ENCODE assay signal across 11 mouse cellular contexts in genomic region chr5:31564976-31565375, GRCm38 (mm10). TPM values are rescaled to one million over a fixed set of nuclear protein-coding genes. Genes with fewer than 3 reads are reported as not detected.
DNase-seq lines count a peak whose midpoint lies in the region; ATAC-seq lines count a peak whose summit lies in the region.
"Had no signal": no experiment of that assay in that cellular context is flagged by ENCODE, and none has a peak within 500 bp of the region (broad histone marks: within the 10 kb centered on the region; RNA-seq: fewer than 3 reads in every experiment).

No protein-coding gene starts in this region.

- 49% methylated on average over 4 of the region's 4 CpGs for WGBS in heart, embryonic 12.5 days
- 84% methylated on average over 4 of the region's 4 CpGs for WGBS in stomach, embryonic 14.5 days

- peak; percentile 40 for DNase-seq in adrenal gland, postnatal 10 days
- no peak for DNase-seq in adrenal gland, adult 8-10 months
- peak; percentile 26 for DNase-seq in ovary, adult 18-20 months (ENCODE audit: low spot score)
- DNase-seq in ovary, postnatal 10 days (ENCODE audit: low spot score): no peak
- DNase-seq in frontal cortex, postnatal 10 days (ENCODE audit: low spot score in 2 of 2): no peak
- no peak for DNase-seq in spleen, postnatal 36 days (ENCODE audit: low spot score in 2 of 2)
- DNase-seq: B cell, adult 2 months had no signal

- H3K4me2 ChIP-seq in heart, embryonic 12.5 days: no peak overlapping the region
- no peak overlapping the region for H3K4me2 ChIP-seq in stomach, embryonic 14.5 days (replicated peaks; ENCODE audit: low read depth, low read length)
- H3K4me2 ChIP-seq: forebrain, embryonic 12.5 days; midbrain, embryonic 11.5 days had no signal

- H3K27ac ChIP-seq in heart, embryonic 12.5 days (ENCODE audit: poor library complexity, severe bottlenecking): peak overlapping the region; percentile 69
- no peak overlapping the region for H3K27ac ChIP-seq in stomach, embryonic 14.5 days (ENCODE audit: low read length)
- H3K27ac ChIP-seq: forebrain, embryonic 12.5 days had no signal

- H3K9ac ChIP-seq in heart, embryonic 12.5 days: no peak overlapping the region; the same call in 1 of the 2 replicates
- no peak overlapping the region for H3K9ac ChIP-seq in stomach, embryonic 14.5 days (replicated peaks; ENCODE audit: low read depth, low read length)
- H3K9ac ChIP-seq: forebrain, embryonic 12.5 days had no signal

- H3K9me3 ChIP-seq in heart, embryonic 12.5 days (replicated peaks): no peaks in the 10 kb centered on the region
- no peaks in the 10 kb centered on the region for H3K9me3 ChIP-seq in stomach, embryonic 14.5 days (ENCODE audit: control insufficient read depth, low read depth, low read length)
- H3K9me3 ChIP-seq: forebrain, embryonic 12.5 days had no signal

- peaks cover 7% of the 10 kb centered on the region for H3K36me3 ChIP-seq in heart, embryonic 12.5 days
- peaks cover 5% of the 10 kb centered on the region; the same call in 1 of the 2 replicates for H3K36me3 ChIP-seq in stomach, embryonic 14.5 days (ENCODE audit: control insufficient read depth, insufficient read depth, low read length)

- H3K4me1 ChIP-seq in heart, embryonic 12.5 days (replicated peaks): peaks cover 42% of the 10 kb centered on the region
- H3K4me1 ChIP-seq in stomach, embryonic 14.5 days (ENCODE audit: control insufficient read depth, insufficient read depth, low read length): peaks cover 7% of the 10 kb centered on the region; the same call in 1 of the 2 replicates
- H3K4me1 ChIP-seq: forebrain, embryonic 12.5 days had no signal

- no peaks in the 10 kb centered on the region for H3K27me3 ChIP-seq in heart, embryonic 12.5 days (replicated peaks)
- H3K27me3 ChIP-seq in stomach, embryonic 14.5 days (ENCODE audit: control insufficient read depth, insufficient read depth, low read length): no peaks in the 10 kb centered on the region
- H3K27me3 ChIP-seq: forebrain, embryonic 12.5 days had no signal

- H3K4me3 ChIP-seq in heart, embryonic 12.5 days: no peak overlapping the region
- no peak overlapping the region for H3K4me3 ChIP-seq in stomach, embryonic 14.5 days (ENCODE audit: low read depth, low read length)
- H3K4me3 ChIP-seq: forebrain, embryonic 12.5 days had no signal

- ATAC-seq in heart, embryonic 12.5 days (ENCODE audit: insufficient number of reproducible peaks, low FRiP score): peak; percentile 19; the same call in 1 of the 2 replicates
- 0 out of 2 replicates have a peak, but pooled peaks have one; percentile 14 for ATAC-seq in stomach, embryonic 14.5 days (ENCODE audit: insufficient number of reproducible peaks, insufficient read depth, low FRiP score, low read depth)

RNA-seq across cellular contexts. Expression of gene Mrpl33, which starts 31.8 kb away (rescaled TPM):
- 100 to 1,000 TPM; 282 to 285 TPM for total RNA-seq in adrenal gland, postnatal 10 days (2021)
- 100 to 1,000 TPM; 266 to 421 (median 323) TPM for total RNA-seq in adrenal gland, adult 8-10 months (2022)
- polyA plus RNA-seq in heart, embryonic 12.5 days (2016; fragmentation: Nextera tagmentation; extraction: Ambion mirVana): 372 TPM in 2 replicates
- 301 and 326 TPM in 2 replicates for polyA plus RNA-seq in stomach, embryonic 14.5 days (2014; fragmentation: Nextera tagmentation; extraction: Ambion mirVana)

RNA-seq across cellular contexts. Expression of gene Supt7l, which starts 37.4 kb away (rescaled TPM):
- total RNA-seq in adrenal gland, postnatal 10 days (2021): 10 to 100 TPM; 16.0 to 20.9 TPM
- total RNA-seq in adrenal gland, adult 8-10 months (2022): 10 to 100 TPM; 20.3 to 24.5 (median 22.9) TPM
- 18.2 and 20.4 TPM in 2 replicates for polyA plus RNA-seq in heart, embryonic 12.5 days (2016; fragmentation: Nextera tagmentation; extraction: Ambion mirVana)
- polyA plus RNA-seq in stomach, embryonic 14.5 days (2014; fragmentation: Nextera tagmentation; extraction: Ambion mirVana): 20.7 and 21.4 TPM in 2 replicates

RNA-seq across cellular contexts. Expression of gene Slc4a1ap, which starts 38.2 kb away (rescaled TPM):
- 10 to 100 TPM; 27.9 to 28.5 TPM for total RNA-seq in adrenal gland, postnatal 10 days (2021)
- total RNA-seq in adrenal gland, adult 8-10 months (2022): 10 to 100 TPM; 34.9 to 44.1 (median 38.0) TPM
- 24.3 and 24.8 TPM in 2 replicates for polyA plus RNA-seq in heart, embryonic 12.5 days (2016; fragmentation: Nextera tagmentation; extraction: Ambion mirVana)
- polyA plus RNA-seq in stomach, embryonic 14.5 days (2014; fragmentation: Nextera tagmentation; extraction: Ambion mirVana): 30.5 and 35.5 TPM in 2 replicates

Comparison
In these comparisons a context has a peak if more than half of its experiments do, and no peak if none do; other contexts are left out.
1. DNase-seq: peak in adrenal gland, postnatal 10 days (single experiment) and ovary, adult 18-20 months (single experiment); none in adrenal gland, adult 8-10 months (single experiment), ovary, postnatal 10 days (single experiment), frontal cortex, postnatal 10 days (0 of 2) and spleen, postnatal 36 days (0 of 2).